Mouse (Mus musculus): ENCODE measurements around the gene Adamtsl3.
A peak's percentile ranks its signal among the peaks of the same experiment; 100 is the strongest.

The Adamtsl3 gene

DNA sequence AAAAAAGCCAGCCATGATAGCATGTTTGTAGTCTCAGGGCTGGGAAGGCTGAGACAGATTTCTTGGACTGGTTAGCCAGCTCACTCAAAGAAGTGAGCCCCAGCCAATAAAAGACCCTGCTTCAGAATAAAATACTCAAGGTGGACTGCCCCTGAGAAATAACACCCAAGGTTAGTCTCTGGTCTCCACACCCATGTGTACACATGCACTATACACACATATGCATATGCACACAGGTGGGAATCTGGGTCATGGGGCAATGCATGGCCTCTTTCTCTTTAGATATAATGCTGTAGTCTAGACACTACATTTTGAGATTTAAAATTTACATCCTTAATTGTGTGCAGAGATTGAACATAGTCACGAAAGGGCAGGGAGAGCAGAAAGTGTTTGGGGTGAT, 88.8 kb downstream of the Adamtsl3 start:
- DNase-seq: no peak

GRCm38 (mm10) chr7:82425374-82425773, 89.9 kb downstream of the Adamtsl3 start:
- no peak for DNase-seq

DNA sequence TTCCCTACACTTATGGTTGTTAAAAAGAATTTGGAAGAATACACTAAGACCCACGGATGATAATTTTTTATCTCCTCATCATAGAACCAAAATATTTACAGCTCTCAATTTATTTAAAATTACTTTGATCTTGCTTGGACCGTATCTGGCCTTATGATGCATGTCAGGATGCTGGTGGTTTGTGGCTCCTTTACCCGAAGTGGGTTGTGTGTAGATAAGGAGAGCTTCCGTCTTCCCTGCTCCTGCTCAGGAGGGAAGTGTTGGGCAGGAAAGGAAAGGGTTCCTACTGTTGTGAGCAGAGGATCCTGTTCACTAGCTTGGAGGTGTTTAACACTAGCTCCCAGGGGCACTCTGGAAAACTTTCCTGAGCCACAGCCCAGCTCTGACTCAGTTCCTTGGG, 94.0 kb downstream of the Adamtsl3 start:
- DNase-seq: no peak

DNA sequence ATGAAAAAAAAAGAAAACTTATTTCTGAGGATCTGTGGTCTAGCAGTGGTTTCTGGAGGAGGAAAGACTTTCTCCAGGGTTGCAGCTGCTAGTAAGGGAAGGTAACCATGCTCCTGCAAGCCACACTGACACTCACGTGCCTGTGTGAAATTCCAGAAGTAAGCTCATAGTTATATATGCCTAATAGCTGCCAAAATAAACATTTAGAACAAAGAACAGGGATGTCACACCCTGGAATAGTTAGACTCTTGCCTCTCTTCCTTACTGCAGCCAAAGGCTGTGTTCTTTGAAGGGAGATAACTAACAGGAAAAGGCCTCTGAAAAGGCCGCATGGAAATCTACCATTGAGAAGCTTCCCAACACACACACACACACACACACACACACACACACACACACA, 96.1 kb downstream of the Adamtsl3 start:
- no peak for DNase-seq

GRCm38 (mm10) chr7:82433226-82433625, 97.7 kb downstream of the Adamtsl3 start:
- DNase-seq: no peak

DNA sequence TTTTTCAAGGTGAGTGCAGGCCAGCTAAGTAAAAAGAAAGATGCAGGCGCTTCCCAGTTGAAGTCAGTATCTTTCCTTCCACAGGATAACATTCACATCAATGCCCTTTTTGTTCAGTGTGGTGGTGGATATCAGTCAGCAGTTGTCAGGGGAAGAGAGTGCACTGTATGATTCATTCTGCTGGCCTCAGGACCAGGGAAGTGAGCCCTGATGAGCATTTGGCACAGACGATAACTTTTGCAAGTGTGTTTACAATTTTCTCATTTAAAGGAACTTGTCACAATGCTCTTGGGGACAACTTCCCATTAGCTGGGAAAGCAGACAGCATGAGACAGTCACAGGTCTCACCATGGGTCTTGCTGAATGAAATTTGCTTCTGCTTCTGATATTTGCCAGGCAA, 122.9 kb downstream of the Adamtsl3 start:
- DNase-seq: no peak

DNA sequence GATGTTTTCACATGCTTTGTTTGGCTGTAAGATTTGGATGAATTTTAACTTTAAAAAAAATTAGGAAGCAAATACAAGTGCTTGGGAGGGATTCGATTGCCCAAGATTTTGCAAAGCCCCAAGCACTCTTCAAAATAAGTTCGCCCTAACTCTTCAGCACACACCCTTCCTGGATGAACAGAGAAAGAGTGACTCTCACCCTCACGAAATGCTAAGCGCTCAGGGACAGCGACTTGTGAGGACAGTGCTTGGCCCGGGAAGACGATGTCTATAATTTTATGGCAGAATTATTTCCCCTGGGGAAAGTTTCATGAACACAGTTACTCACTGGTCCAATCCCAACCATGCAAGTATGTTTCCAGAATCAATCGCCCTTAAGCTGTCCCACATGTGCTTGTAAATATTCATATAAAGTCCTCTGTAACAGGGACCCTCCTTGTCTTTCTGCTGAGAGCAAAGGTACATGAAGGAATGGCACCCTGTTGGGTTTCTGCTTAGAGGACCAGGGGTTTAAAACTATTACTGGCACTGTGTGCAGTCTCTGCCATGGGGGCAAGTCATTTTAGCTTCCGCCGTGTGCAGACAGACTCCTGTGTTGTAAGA, 127.5 kb downstream of the Adamtsl3 start:
- no peak for DNase-seq

DNA sequence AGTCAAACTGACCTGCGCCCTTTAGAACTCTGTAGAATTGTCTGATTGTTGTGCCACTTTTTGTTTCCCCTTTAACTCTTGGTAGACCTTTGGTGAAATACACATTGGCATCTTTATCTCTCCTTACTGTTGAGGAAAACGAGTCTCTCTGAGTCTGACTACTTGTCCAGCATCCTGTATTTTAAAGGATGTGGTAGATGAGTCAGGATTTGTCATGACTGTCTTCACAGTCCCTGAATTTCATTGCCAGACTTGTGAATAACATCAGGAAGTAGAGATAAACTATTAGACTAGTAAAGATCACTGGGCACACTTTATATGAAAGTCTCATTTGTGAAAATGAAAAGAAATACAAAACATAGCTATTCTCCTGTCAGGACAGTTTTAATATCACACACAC, 128.9 kb downstream of the Adamtsl3 start:
- no peak for DNase-seq

GRCm38 (mm10) chr7:82465437-82465836, 129.9 kb downstream of the Adamtsl3 start:
- DNase-seq: no peak

DNA sequence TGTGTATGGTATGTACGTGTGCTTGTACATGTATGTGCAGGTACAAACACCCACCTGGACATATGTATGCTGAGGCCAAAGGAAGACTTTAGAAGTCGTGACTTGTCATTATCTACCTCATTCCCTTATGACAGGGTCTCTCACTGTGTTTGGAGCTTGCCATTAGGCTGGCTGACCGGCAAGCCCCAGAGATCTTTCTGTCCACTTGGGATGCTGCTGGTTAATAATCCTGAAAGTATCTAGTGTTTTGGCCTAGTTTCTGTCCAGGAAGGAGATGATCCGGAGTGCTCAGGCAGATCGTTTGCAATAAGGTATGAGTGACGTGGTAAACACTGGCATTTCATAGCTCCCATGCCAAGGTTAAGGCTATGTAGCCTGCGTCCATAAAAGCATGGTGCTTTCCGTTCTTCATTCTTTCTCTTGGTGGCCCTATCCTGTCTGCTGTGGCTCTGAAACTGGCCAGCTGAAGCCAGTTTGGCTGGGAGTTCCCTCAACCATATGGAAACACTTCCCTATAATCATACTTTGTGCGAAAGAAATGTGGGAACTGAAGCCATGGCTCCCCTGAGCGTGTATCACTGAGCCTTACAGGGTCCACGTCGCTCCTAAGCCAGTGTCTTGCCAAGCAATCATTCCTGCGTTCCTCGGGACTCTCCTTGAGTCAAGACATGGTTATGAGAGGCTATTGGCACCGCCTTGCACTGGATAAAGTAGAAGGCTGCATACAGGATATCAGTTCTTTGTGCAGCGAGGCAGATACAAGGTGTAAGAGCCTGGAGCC, 141.1 kb downstream of the Adamtsl3 start:
- no peak for DNase-seq

DNA sequence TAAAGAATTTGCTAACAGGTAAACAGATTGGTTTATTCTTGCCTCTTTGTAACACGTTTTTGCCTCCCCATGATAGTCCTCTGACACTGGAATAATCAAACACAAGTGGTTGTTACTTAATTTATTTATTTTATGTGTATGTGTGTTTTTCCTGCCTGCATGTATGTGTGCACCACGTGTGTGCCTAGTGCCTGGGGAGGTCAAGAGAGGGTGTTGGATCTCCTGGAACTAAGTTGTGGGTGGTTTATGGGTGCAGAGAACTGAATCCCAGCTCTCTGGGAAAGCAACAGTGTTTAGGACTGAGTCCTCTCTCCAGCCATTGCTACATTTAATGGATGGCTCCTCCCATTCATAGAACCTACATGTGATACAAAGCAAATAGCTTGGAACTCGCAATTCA, 143.0 kb downstream of the Adamtsl3 start:
- no peak for DNase-seq

DNA sequence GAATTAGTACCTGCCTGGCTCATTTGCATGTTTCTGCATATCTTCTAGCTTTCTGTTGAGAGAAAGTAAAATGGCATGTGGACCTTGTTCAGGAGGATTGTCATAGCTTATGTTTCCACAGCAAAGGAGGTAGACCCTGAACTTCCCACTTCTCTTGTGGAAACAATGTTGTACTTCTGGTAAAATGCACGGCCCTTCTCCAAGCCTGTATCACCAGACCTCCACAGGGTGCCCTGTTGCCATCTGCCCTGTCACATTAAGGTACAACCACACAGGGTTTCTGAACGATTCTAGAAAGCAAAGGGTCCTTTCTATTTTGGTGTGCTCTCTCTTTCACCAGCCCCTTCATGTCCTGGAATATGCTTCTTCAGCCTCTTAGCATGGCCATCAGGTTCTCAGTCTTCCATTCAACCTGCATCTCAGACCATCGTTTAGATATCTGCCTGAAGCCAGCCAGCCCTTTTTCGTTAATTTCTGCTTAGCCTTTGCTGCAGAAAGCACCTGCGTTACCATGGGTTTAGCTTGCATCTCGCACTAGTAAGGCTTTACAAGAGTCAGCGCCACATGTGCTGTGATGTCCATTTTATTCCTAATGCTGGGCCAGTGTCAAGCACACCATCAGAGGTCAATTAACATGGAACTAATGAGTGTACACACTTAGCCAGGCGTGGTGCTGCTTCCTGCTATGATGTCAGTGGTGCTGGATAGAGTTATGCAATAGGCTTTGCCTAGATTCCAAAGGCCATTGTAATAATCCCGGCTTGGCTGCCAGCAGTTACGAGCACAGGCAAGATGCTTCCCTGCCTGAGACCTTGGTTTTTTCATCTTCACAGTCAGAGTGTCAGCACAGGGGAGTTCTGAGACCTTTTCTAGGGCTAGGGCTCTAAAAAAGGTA, 143.6 kb downstream of the Adamtsl3 start:
- peak; percentile 55 to 59 for DNase-seq

DNA sequence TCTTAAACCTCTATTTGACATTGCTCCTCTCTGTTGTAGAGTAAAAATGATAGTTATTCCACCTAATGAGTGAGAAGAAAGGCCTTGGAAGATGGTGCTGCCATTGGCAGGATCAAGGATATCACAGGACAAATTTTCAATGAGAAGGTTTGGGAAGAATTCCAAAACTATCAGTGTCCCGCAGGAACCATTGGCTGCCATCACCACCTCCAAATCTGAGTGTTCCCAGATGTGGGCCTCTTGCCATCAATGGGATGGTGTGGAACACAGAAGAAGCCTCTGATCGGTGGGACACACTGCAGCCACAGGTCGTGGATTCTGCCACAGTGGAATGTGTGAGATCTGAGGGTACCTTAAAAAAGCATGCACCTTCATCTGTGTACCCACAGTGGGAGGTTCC, 147.9 kb downstream of the Adamtsl3 start:
- no peak for DNase-seq

DNA sequence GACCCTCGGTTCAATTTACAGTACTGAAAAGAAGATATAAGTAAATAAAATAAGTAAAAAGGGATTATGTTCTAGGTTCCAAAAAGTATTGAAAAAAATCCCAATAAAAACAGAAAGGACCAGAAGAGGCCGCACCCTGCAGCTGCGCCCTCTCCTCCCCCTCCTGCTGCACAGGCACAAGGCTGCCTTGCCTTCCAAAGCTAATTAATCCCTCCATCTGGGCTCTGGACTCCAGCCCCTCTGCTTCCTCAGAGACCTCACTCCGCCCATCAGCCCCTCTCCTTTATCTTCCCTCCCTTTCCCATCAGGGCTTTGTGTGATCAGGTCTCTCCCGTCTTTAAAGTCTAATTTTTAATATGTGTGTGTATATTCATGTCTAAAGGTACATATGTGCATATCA, 149.3 kb downstream of the Adamtsl3 start:
- DNase-seq: no peak

DNA sequence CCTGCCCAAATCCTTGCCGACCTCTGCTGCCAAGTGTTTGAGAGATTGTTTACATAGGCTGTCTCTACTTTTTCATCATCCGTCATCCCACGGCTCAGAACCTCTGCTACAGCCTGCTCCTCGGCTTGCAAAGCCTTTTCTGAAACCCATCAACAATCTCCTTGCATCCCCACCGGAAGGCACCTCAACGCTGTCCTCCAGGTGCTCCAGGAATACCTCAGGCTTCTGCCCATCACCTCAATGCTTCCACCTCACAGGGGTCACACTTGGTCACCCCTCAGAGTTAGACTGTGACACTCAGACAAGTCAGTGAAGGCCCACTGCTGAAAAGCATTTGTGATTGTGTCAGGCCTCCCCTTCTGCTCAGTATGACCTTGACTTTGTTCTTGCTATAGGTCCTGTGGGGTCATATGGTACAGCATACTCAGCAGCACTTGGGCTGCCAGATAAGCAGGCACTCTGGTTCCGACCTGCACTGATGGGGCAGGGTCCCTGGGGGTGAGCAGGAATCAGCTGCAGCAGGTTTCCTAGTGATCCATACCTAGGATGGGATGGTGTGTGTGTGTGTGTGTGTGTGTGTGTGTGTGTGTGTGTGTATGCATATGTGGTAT, 150.0 kb downstream of the Adamtsl3 start:
- no peak for DNase-seq

DNA sequence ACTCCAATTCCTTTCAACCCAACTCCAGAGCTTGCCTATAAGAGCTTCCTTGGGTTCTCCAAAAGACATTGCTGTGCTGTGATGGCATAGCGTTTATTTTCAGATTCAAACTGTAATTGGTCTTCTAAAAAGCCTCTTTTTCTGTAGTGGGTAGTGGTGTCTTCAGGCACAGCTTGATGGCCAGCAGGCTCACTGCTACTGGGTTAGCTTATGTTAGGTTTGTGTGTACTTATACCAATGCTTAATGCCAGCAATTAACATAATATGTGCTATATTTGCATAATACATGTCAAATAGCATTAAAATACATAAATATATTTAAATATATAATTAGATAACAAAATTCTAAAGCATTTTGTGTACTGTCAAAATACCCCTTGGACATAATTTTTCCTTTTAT, 155.5 kb downstream of the Adamtsl3 start:
- no peak for DNase-seq

DNA sequence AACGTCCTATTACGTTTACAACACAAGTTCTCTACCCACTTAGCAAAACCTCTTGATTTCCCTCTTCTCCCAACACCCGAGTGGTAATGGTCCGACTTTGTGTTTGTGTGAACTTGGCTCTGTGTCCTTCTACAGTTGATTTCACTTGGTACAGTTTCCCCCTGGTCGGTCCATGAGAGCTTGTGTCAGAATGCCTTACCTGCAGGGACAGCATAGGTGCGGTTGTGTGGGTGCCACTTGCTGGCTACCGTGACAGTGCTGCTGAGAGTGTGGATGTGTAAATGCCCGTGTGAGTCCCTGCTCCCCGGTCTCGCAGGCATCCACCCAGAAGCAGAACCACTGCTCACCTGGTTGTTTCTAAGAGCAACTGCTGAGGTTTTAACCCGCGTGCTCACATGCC, 157.4 kb downstream of the Adamtsl3 start:
- DNase-seq: no peak

GRCm38 (mm10) chr7:82494220-82494619, 158.7 kb downstream of the Adamtsl3 start:
- DNase-seq: no peak

- DNase-seq: no peak
Measured at GRCm38 (mm10) chr7:82497064-82497463, 161.6 kb downstream of the Adamtsl3 start.

GRCm38 (mm10) chr7:82501306-82501705, 165.8 kb downstream of the Adamtsl3 start:
- no peak for DNase-seq

DNA sequence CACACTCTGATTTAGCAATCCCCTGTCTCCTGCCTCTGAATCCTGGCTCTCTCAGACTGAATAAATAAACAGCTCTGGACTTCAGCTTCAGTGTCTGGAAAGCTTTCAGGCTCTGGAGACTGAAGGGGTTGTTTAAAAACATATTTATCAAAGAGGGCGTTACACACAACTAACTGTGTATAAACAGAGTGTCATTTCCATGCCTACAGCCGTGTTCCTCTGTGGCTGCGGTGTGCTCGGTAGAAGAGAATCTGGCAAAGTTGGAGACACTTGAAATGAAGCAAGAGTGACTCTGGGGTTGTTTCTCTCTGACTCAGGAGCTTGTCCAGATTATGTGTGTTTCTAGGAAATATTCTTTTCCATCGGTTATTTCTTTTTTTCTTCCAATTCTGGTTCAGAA, 167.0 kb downstream of the Adamtsl3 start:
- no peak for DNase-seq

- DNase-seq: peak; percentile 65 to 75
Measured at GRCm38 (mm10) chr7:82504101-82504500, 168.6 kb downstream of the Adamtsl3 start.

- DNase-seq: no peak
Measured at GRCm38 (mm10) chr7:82530583-82530982, 195.1 kb downstream of the Adamtsl3 start.
